Mouse (Mus musculus): ENCODE measurements at regions not wholly inside any gene's neighbourhood (a gene's known extent, or its start where the extent isn't known, plus 50 kb on each side); places are given as distances from the start of the nearest gene placed in this dataset.

GRCm38 (mm10) chr12:31172451-31173318 is 67.9 kb upstream of the Gm6993 start:
- Histone ChIP-seq H3K4me3 (ENCODE audit: low read depth, low read length) (no peak overlapping the region), H3K27ac (ENCODE audit: low read depth) (0 out of 2 replicates have a peak overlapping the region, but pooled peaks have one; percentile 25), H3K4me2 (no peak overlapping the region), H3K9me3 (ENCODE audit: low read depth, low read length) (no peaks in the 10 kb centered on the region), H3K4me1 (ENCODE audit: insufficient read depth) (peaks cover 10% of the 10 kb centered on the region), H3K27me3 (ENCODE audit: insufficient read depth, low read length) (no peaks in the 10 kb centered on the region), H3K9ac (no peak overlapping the region), H3K36me3 (ENCODE audit: insufficient read depth) (no peaks in the 10 kb centered on the region)
- ATAC-seq (ENCODE audit: insufficient read depth) (no peak), DNase-seq (peak; percentile 38)
- 78% methylated on average over 4 of the region's 4 CpGs for whole genome bisulfite sequencing
- no peak for TF ChIP-seq CTCF (IDR thresholded peaks at IDR 0.05; ENCODE audit: low read depth)

- TF ChIP-seq CTCF (IDR thresholded peaks at IDR 0.05; ENCODE audit: low read depth) = no peak
- 92% methylated on average over 5 of the region's 5 CpGs for WGBS
- Histone ChIP-seq H3K27ac (ENCODE audit: low read depth) (no peak overlapping the region), H3K4me3 (ENCODE audit: low read depth, low read length) (no peak overlapping the region), H3K4me1 (ENCODE audit: insufficient read depth) (peaks cover 8% of the 10 kb centered on the region), H3K9me3 (ENCODE audit: low read depth, low read length) (no peaks in the 10 kb centered on the region), H3K4me2 (no peak overlapping the region), H3K27me3 (ENCODE audit: insufficient read depth, low read length) (no peaks in the 10 kb centered on the region), H3K36me3 (ENCODE audit: insufficient read depth) (no peaks in the 10 kb centered on the region), H3K9ac (no peak overlapping the region)
- no peak for ATAC-seq (ENCODE audit: insufficient read depth)
- no peak for DNase-seq
Observed at GRCm38 (mm10) chr12:31173512-31173911, 67.1 kb upstream of the Gm6993 start.

- H3K9ac ChIP-seq = no peak overlapping the region
- peaks cover 10% of the 10 kb centered on the region; the same call in 1 of the 2 replicates for H3K4me1 ChIP-seq (ENCODE audit: insufficient read depth)
- no peaks in the 10 kb centered on the region for H3K36me3 ChIP-seq (ENCODE audit: insufficient read depth)
- no peak overlapping the region for H3K4me3 ChIP-seq (ENCODE audit: low read depth, low read length)
- 38% methylated on average over 6 of the region's 6 CpGs for WGBS
- H3K9me3 ChIP-seq (ENCODE audit: low read depth, low read length) = no peaks in the 10 kb centered on the region
- no peak overlapping the region for H3K4me2 ChIP-seq
- ATAC-seq (ENCODE audit: insufficient read depth) (no peak), DNase-seq (no peak)
- H3K27me3 ChIP-seq (ENCODE audit: insufficient read depth, low read length) = no peaks in the 10 kb centered on the region
- TF ChIP-seq CTCF (IDR thresholded peaks at IDR 0.05; ENCODE audit: low read depth) = no peak
- no peak overlapping the region for H3K27ac ChIP-seq (ENCODE audit: low read depth)
Observed at GRCm38 (mm10) chr12:31179536-31179935, 61.0 kb upstream of the Gm6993 start.

- Histone ChIP-seq H3K27ac (ENCODE audit: low read depth) (no peak overlapping the region; the same call in 1 of the 2 replicates), H3K9me3 (ENCODE audit: low read depth, low read length) (no peaks in the 10 kb centered on the region), H3K36me3 (ENCODE audit: insufficient read depth) (no peaks in the 10 kb centered on the region), H3K4me3 (ENCODE audit: low read depth, low read length) (no peak overlapping the region), H3K4me2 (no peak overlapping the region), H3K4me1 (ENCODE audit: insufficient read depth) (peaks cover 30% of the 10 kb centered on the region), H3K27me3 (ENCODE audit: insufficient read depth, low read length) (no peaks in the 10 kb centered on the region), H3K9ac (no peak overlapping the region)
- 33% methylated on average over 4 of the region's 4 CpGs for WGBS
- TF ChIP-seq CTCF (IDR thresholded peaks at IDR 0.05; ENCODE audit: low read depth) = no peak
- ATAC-seq (ENCODE audit: insufficient read depth) (peak; percentile 13; the same call in 1 of the 2 replicates), DNase-seq (peak; percentile 60)
Observed at GRCm38 (mm10) chr12:31183632-31184031, 56.9 kb upstream of the Gm6993 start.

GRCm38 (mm10) chr12:31184217-31184975 is 56.2 kb upstream of the Gm6993 start:
- no peaks in the 10 kb centered on the region for H3K27me3 ChIP-seq (ENCODE audit: insufficient read depth, low read length)
- peaks cover 30% of the 10 kb centered on the region for H3K4me1 ChIP-seq (ENCODE audit: insufficient read depth)
- H3K27ac ChIP-seq (ENCODE audit: low read depth) = peak overlapping the region; percentile 78
- peak; percentile 80 for DNase-seq
- no peak overlapping the region for H3K9ac ChIP-seq
- peak overlapping the region; percentile 14; the same call in 1 of the 2 replicates for H3K4me2 ChIP-seq
- ATAC-seq (ENCODE audit: insufficient read depth) = peak; percentile 72
- TF ChIP-seq CTCF (IDR thresholded peaks at IDR 0.05; ENCODE audit: low read depth) = no peak
- H3K9me3 ChIP-seq (ENCODE audit: low read depth, low read length) = no peaks in the 10 kb centered on the region
- H3K36me3 ChIP-seq (ENCODE audit: insufficient read depth) = no peaks in the 10 kb centered on the region
- 21% methylated on average over 11 of the region's 11 CpGs for WGBS
- H3K4me3 ChIP-seq (ENCODE audit: low read depth, low read length) = no peak overlapping the region

DNA sequence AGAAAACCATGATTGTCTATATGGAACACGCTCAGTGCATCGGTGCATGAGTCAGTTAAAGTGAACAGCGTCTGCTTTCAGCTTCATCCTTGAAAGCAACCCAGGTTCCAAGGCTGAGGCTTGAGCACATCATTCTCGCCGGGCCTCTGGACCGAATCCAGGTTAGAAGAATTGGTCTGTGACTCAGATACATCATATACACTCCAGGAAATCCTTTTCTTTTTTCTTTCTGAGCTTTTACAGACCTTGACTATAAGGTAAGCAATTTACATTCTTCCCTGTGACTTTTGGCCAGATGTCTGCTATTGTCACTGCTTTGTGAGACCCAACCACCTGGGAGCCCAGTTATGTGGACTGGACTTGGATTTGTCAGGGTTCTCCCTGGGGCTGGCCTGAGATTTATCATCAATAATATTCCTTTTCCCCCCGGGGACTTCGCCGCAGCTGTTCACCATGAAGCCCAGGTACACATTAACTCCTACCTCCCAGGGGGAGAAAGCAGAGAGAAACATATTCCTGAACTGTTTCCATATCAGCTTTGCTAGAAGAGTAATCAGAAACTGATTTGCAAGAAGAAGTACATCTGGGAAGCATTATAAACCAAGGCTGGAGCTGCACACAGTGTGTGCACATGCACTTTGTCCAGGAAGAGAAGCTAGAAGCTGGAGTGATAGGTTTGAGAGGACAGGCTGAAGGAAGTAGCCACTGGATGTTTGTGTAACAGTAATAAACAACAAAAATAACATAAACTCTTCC is 55.2 kb upstream of the Gm6993 start:
- no peaks in the 10 kb centered on the region for H3K9me3 ChIP-seq (ENCODE audit: low read depth, low read length)
- no peak overlapping the region for H3K4me2 ChIP-seq
- H3K27ac ChIP-seq (ENCODE audit: low read depth) = peak overlapping the region; percentile 78
- 50% methylated on average over 9 of the region's 9 CpGs for WGBS
- TF ChIP-seq CTCF (IDR thresholded peaks at IDR 0.05; ENCODE audit: low read depth) = no peak
- H3K27me3 ChIP-seq (ENCODE audit: insufficient read depth, low read length) = no peaks in the 10 kb centered on the region
- DNase-seq (peak; percentile 66), ATAC-seq (ENCODE audit: insufficient read depth) (no peak)
- no peak overlapping the region for H3K9ac ChIP-seq
- no peak overlapping the region for H3K4me3 ChIP-seq (ENCODE audit: low read depth, low read length)
- peaks cover 30% of the 10 kb centered on the region for H3K4me1 ChIP-seq (ENCODE audit: insufficient read depth)
- no peaks in the 10 kb centered on the region for H3K36me3 ChIP-seq (ENCODE audit: insufficient read depth)
